Mouse (Mus musculus) left cerebral cortex, adult 2 months (tissue): ENCODE results near the gene Ptger3. TPM values are rescaled to one million over a fixed set of nuclear protein-coding genes. Genes with fewer than 3 reads are reported as not detected.

Source experiments
- DNase-seq, 2 experiments: peaks; one replicate each; pipeline ENCODE4 v3.0.0; 2021 to 2022; ENCODE audit warnings: low spot score in 2 of 2, mixed read lengths in 1 of 2; ENCODE audit errors: extremely low spot score in 1 of 2
- H3K27ac ChIP-seq: fragments of 200-600 bp; 2 replicates; pipeline ENCODE4 v1.8.1; 2022
- H3K4me3 ChIP-seq: fragments of 200-600 bp; 2 replicates; pipeline ENCODE4 v1.8.1; 2022
- CTCF ChIP-seq: fragments of 200-600 bp; IDR thresholded peaks from 2 replicates; pipeline ENCODE4 v1.8.1; 2022; ENCODE audit warnings: antibody characterized with exemption, mild to moderate bottlenecking, moderate library complexity
- intact Hi-C: fragments of 180-260 bp; cut with DNase I; formaldehyde crosslinking; loops from one replicate; pipeline ENCODE4 v1.15.1; 2025
- microRNA-seq, 2 experiments: library from miRNA; unstranded; fragments of <30 nt; microRNA quantifications; one replicate each; pipeline ENCODE4 v1.2.0; 2021
- total RNA-seq, 2 experiments: library from RNA; stranded (reverse); gene quantifications; 2 replicates each; pipeline ENCODE4 v1.2.3; 2021

The Ptger3 gene
- total RNA-seq, 2 experiments from 2014 or later, result 3.0 to 3.7 TPM

- no peak overlapping the region for H3K4me3 ChIP-seq
- no peak for TF ChIP-seq CTCF
- DNase-seq, result no peak
- no peak overlapping the region for H3K27ac ChIP-seq
- intact Hi-C loops, result no loop called here
Observed at GRCm38 (mm10) chr3:157664486-157665041, 97.9 kb downstream of the Ptger3 start.

DNA sequence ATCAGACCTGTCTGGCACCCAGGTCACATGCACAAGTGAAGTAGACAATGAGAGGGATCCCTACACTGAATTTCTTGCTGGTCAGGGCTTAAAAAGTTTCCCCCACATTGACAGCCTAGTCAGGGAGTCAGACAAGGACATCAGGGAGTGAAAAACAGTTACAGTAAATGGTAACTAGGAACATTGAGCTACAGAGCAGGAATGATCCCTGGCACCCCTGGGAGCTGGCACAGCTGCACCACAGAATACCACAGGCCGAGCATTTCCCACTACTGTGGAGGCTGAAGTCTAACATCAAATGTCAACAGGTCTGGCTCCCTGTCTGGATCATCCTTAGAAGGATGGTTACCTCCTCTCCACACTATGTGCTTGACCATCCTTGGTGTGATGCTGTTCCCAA lies 98.8 kb downstream of the Ptger3 start:
- intact Hi-C loops, result no loop called here
- Histone ChIP-seq H3K27ac (no peak overlapping the region), H3K4me3 (no peak overlapping the region)
- TF ChIP-seq CTCF, result no peak
- no peak for DNase-seq

GRCm38 (mm10) chr3:157666142-157666541 lies 99.5 kb downstream of the Ptger3 start:
- H3K4me3 ChIP-seq, result no peak overlapping the region
- TF ChIP-seq CTCF, result no peak
- intact Hi-C loops, result no loop called here
- no peak for DNase-seq
- H3K27ac ChIP-seq, result no peak overlapping the region

- H3K27ac ChIP-seq, result no peak overlapping the region
- no peak for TF ChIP-seq CTCF
Observed at GRCm38 (mm10) chr3:157686105-157686504, 119.4 kb downstream of the Ptger3 start.

DNA sequence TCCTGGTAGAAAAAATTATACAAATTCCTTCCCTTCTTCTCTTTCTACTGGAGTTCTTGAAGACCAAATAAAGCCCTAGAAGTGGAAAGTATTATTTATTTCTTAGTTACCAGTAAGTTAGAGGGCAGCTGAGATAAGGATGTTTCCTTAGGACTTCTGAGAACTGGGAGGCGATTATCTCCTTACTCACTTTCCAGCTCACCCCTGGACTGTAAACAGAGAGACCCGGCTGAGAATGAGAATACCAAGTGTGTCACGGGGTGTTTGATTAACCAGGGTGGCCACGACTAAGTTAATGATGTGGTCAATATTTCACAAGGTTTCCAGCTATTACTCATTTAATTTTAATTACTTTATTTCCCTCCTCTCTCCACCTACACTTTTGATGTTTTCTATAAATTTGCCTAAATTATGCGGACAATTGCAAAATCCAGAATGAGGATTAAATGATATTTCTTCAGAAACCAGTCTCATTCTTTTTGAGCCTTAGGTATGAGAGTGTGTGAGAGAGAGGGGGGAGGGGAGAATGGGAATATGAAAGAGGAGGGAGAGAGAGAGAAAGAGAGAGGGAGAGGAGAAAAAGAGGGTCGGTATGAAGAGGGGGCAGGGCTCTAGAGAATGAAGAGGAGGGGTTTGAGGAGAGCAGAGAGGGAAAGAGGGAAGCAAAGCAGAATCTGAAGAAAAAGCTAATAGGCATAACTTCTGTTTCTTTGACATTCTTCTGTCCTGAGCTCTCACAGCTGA lies 121.9 kb downstream of the Ptger3 start:
- Histone ChIP-seq H3K4me3 (no peak overlapping the region), H3K27ac (no peak overlapping the region)
- intact Hi-C loops, result no loop called here
- no peak for DNase-seq
- TF ChIP-seq CTCF, result no peak

More at GRCm38 (mm10) chr3:157686105-157686504, 119.4 kb downstream of the Ptger3 start:
- DNase-seq, result no peak
- intact Hi-C loops, result no loop called here
- no peak overlapping the region for H3K4me3 ChIP-seq

Small RNAs within 50 kb of the gene (microRNA-seq; reads per million reads assigned to microRNA genes)
- gene Mir186, result 106 to 144 reads per million in 2 experiments

Other genes with a start within 250 kb of the Ptger3 start
- gene Zranb2, start 32.7 kb upstream of the Ptger3 start, total RNA-seq, result 100 to 1,000 TPM; 151 to 161 TPM